Mouse (Mus musculus) midbrain, embryonic 13.5 days (tissue): ENCODE data around the gene Dmwd. TPM values are rescaled to one million over a fixed set of nuclear protein-coding genes. Genes with fewer than 3 reads are reported as not detected.
A peak's percentile ranks its signal among the peaks of the same experiment; 100 is the strongest.

Experiments
- ATAC-seq: fragments of 200-750 bp; cut with Nextera tagmentation; 2 replicates; pipeline ENCODE4 v1.8.0; 2017; ENCODE audit warnings: mild to moderate bottlenecking, moderate TSS enrichment, moderate library complexity
- H3K27ac ChIP-seq: fragments of 300-500 bp; sonication (generic); 2 replicates; pipeline ENCODE4 v1.5.1; 2015; ENCODE audit warnings: inconsistent platforms, mild to moderate bottlenecking, moderate library complexity
- H3K27me3 ChIP-seq: fragments of 300-500 bp; sonication (generic); 2 replicates; pipeline ENCODE4 v1.6.1; 2015; ENCODE audit warnings: mild to moderate bottlenecking, inconsistent platforms
- H3K36me3 ChIP-seq: fragments of 300-500 bp; sonication (generic); 2 replicates; pipeline ENCODE4 v1.6.1; 2015; ENCODE audit warnings: mild to moderate bottlenecking, inconsistent platforms
- H3K4me1 ChIP-seq: fragments of 300-500 bp; sonication (generic); replicated peaks from 2 replicates; pipeline ENCODE4 v1.6.1; 2015; ENCODE audit warnings: inconsistent platforms
- H3K4me2 ChIP-seq: fragments of 300-500 bp; sonication (generic); replicated peaks from 2 replicates; pipeline ENCODE4 v1.6.1; 2015; ENCODE audit warnings: moderate library complexity, mild to moderate bottlenecking, inconsistent platforms
- H3K4me3 ChIP-seq: fragments of 300-500 bp; sonication (generic); replicated peaks from 2 replicates; pipeline ENCODE4 v1.5.1; 2015; ENCODE audit warnings: mild to moderate bottlenecking, inconsistent platforms
- H3K9ac ChIP-seq: fragments of 300-500 bp; sonication (generic); replicated peaks from 2 replicates; pipeline ENCODE4 v1.6.1; 2015; ENCODE audit warnings: mild to moderate bottlenecking, inconsistent platforms
- H3K9me3 ChIP-seq: fragments of 300-500 bp; sonication (generic); 2 replicates; pipeline ENCODE4 v1.6.1; 2016; ENCODE audit warnings: mild to moderate bottlenecking, inconsistent platforms
- WGBS: fragments of 180-500 bp; shearing (Covaris S2); methylation state at CpG from one replicate; pipeline ENCODE4 v1.1.7; 2015; 5-methylcytosine and 5-hydroxymethylcytosine counted together
- polyA plus RNA-seq: library from polyadenylated mRNA; unstranded; fragments of >200 nt; fragmentation: Nextera tagmentation; extraction: Ambion mirVana; gene quantifications from 2 replicates; pipeline ENCODE4 v1.2.1, GENCODE M21; 2015

Gene Dmwd
- 25.3 TPM in 2 replicates for polyA plus RNA-seq

- H3K36me3 ChIP-seq: peaks cover 33% of the 10 kb centered on the region
- peak within 1 kb of the TSS; percentile 90 for H3K4me2 ChIP-seq
- 1% methylated on average over 81 of the region's 91 CpGs for WGBS
- peak; percentile 99 for ATAC-seq
- no peaks in the 10 kb centered on the region for H3K9me3 ChIP-seq
- peaks cover 22% of the 10 kb centered on the region for H3K4me1 ChIP-seq
- H3K27ac ChIP-seq: peak within 1 kb of the TSS; percentile 79
- H3K4me3 ChIP-seq: peak within 1 kb of the TSS; percentile 76
- peak within 1 kb of the TSS; percentile 97 for H3K9ac ChIP-seq
- no peaks in the 10 kb centered on the region for H3K27me3 ChIP-seq
These were observed at the start of gene Dmwd for GRCm38 (mm10) chr7:19075723-19076585. Gene Dmwd, plus strand, starts transcription at chr7:19076227.

GRCm38 (mm10) chr7:19028067-19028466, 48.0 kb upstream of the Dmwd start:
- H3K4me2 ChIP-seq: no peak overlapping the region
- no peak for ATAC-seq
- H3K27me3 ChIP-seq: peaks cover 8% of the 10 kb centered on the region
- H3K4me3 ChIP-seq: no peak overlapping the region
- H3K36me3 ChIP-seq: peaks cover 45% of the 10 kb centered on the region
- H3K9me3 ChIP-seq: no peaks in the 10 kb centered on the region
- no peak overlapping the region; the same call in 1 of the 2 replicates for H3K9ac ChIP-seq
- H3K27ac ChIP-seq: no peak overlapping the region
- peaks cover 22% of the 10 kb centered on the region for H3K4me1 ChIP-seq

- H3K36me3 ChIP-seq: peaks cover 54% of the 10 kb centered on the region
- peaks cover 22% of the 10 kb centered on the region for H3K4me1 ChIP-seq
- no peak overlapping the region for H3K4me2 ChIP-seq
- H3K4me3 ChIP-seq: no peak overlapping the region
- no peaks in the 10 kb centered on the region for H3K9me3 ChIP-seq
- ATAC-seq: peak; percentile 24; the same call in 1 of the 2 replicates
- H3K9ac ChIP-seq: no peak overlapping the region
- H3K27ac ChIP-seq: no peak overlapping the region
- 58% methylated on average over 6 of the region's 6 CpGs for WGBS
- no peaks in the 10 kb centered on the region for H3K27me3 ChIP-seq
These were observed 46.9 kb upstream of the Dmwd start for GRCm38 (mm10) chr7:19029084-19029653.

- no peak for ATAC-seq
- H3K36me3 ChIP-seq: peaks cover 78% of the 10 kb centered on the region
- no peaks in the 10 kb centered on the region for H3K27me3 ChIP-seq
- no peak overlapping the region for H3K27ac ChIP-seq
- H3K4me3 ChIP-seq: no peak overlapping the region
- no peak overlapping the region for H3K9ac ChIP-seq
- peaks cover 3% of the 10 kb centered on the region; the same call in 1 of the 2 replicates for H3K4me1 ChIP-seq
- H3K9me3 ChIP-seq: no peaks in the 10 kb centered on the region
- no peak overlapping the region for H3K4me2 ChIP-seq
- 34% methylated on average over 4 of the region's 4 CpGs for WGBS
These were observed 44.4 kb upstream of the Dmwd start for GRCm38 (mm10) chr7:19031641-19032040.

GRCm38 (mm10) chr7:19044616-19045015, 31.4 kb upstream of the Dmwd start:
- peaks cover 100% of the 10 kb centered on the region for H3K36me3 ChIP-seq
- H3K27me3 ChIP-seq: no peaks in the 10 kb centered on the region
- H3K4me3 ChIP-seq: no peak overlapping the region
- no peaks in the 10 kb centered on the region for H3K4me1 ChIP-seq
- no peak for ATAC-seq
- H3K27ac ChIP-seq: no peak overlapping the region
- 97% methylated on average over 6 of the region's 6 CpGs for whole genome bisulfite sequencing
- no peak overlapping the region for H3K4me2 ChIP-seq
- no peak overlapping the region for H3K9ac ChIP-seq
- H3K9me3 ChIP-seq: no peaks in the 10 kb centered on the region

- WGBS: 93% methylated on average over 11 of the region's 11 CpGs
- Histone ChIP-seq H3K27me3 (no peaks in the 10 kb centered on the region), H3K4me2 (no peak overlapping the region), H3K36me3 (peaks cover 100% of the 10 kb centered on the region), H3K4me3 (no peak overlapping the region), H3K9me3 (no peaks in the 10 kb centered on the region), H3K4me1 (no peaks in the 10 kb centered on the region), H3K9ac (no peak overlapping the region), H3K27ac (no peak overlapping the region)
- ATAC-seq: no peak
These were observed 29.5 kb upstream of the Dmwd start for GRCm38 (mm10) chr7:19046286-19047069.

GRCm38 (mm10) chr7:19048006-19048527, 28.0 kb upstream of the Dmwd start:
- Histone ChIP-seq H3K36me3 (peaks cover 100% of the 10 kb centered on the region), H3K9ac (no peak overlapping the region), H3K27me3 (no peaks in the 10 kb centered on the region), H3K4me1 (no peaks in the 10 kb centered on the region), H3K27ac (no peak overlapping the region), H3K4me3 (no peak overlapping the region), H3K4me2 (no peak overlapping the region), H3K9me3 (no peaks in the 10 kb centered on the region)
- no peak for ATAC-seq
- WGBS: 89% methylated on average over 14 of the region's 14 CpGs

GRCm38 (mm10) chr7:19049252-19049651, 26.8 kb upstream of the Dmwd start:
- WGBS: 90% methylated on average over 5 of the region's 5 CpGs
- Histone ChIP-seq H3K27me3 (no peaks in the 10 kb centered on the region), H3K9ac (no peak overlapping the region), H3K4me3 (no peak overlapping the region), H3K4me2 (no peak overlapping the region), H3K36me3 (peaks cover 93% of the 10 kb centered on the region), H3K9me3 (no peaks in the 10 kb centered on the region), H3K4me1 (peaks cover 6% of the 10 kb centered on the region; the same call in 1 of the 2 replicates), H3K27ac (no peak overlapping the region)
- ATAC-seq: no peak

GRCm38 (mm10) chr7:19050172-19050571, 25.9 kb upstream of the Dmwd start:
- 92% methylated on average over 8 of the region's 8 CpGs for WGBS
- no peak for ATAC-seq
- no peak overlapping the region for H3K4me3 ChIP-seq
- H3K9ac ChIP-seq: no peak overlapping the region
- peaks cover 13% of the 10 kb centered on the region for H3K4me1 ChIP-seq
- H3K27me3 ChIP-seq: no peaks in the 10 kb centered on the region
- H3K4me2 ChIP-seq: no peak overlapping the region
- H3K9me3 ChIP-seq: no peaks in the 10 kb centered on the region
- H3K36me3 ChIP-seq: peaks cover 83% of the 10 kb centered on the region
- no peak overlapping the region for H3K27ac ChIP-seq

- 83% methylated on average over 4 of the region's 4 CpGs for WGBS
These were observed 24.9 kb upstream of the Dmwd start for GRCm38 (mm10) chr7:19051161-19051560.

GRCm38 (mm10) chr7:19052345-19053135, 23.5 kb upstream of the Dmwd start:
- Histone ChIP-seq H3K9me3 (no peaks in the 10 kb centered on the region), H3K27ac (no peak overlapping the region), H3K4me2 (no peak overlapping the region), H3K4me3 (no peak overlapping the region), H3K4me1 (peaks cover 13% of the 10 kb centered on the region), H3K27me3 (no peaks in the 10 kb centered on the region), H3K9ac (no peak overlapping the region), H3K36me3 (peaks cover 60% of the 10 kb centered on the region)
- 89% methylated on average over 15 of the region's 15 CpGs for WGBS
- no peak for ATAC-seq

More at GRCm38 (mm10) chr7:19051161-19051560, 24.9 kb upstream of the Dmwd start:
- Histone ChIP-seq H3K9ac (no peak overlapping the region), H3K27me3 (no peaks in the 10 kb centered on the region), H3K4me1 (peaks cover 13% of the 10 kb centered on the region), H3K4me3 (no peak overlapping the region), H3K4me2 (no peak overlapping the region), H3K36me3 (peaks cover 74% of the 10 kb centered on the region), H3K9me3 (no peaks in the 10 kb centered on the region), H3K27ac (no peak overlapping the region)
- ATAC-seq: no peak
